Mouse (Mus musculus) liver, postnatal 0 days (tissue): ENCODE measurements around the gene Neu1. TPM values are rescaled to one million over a fixed set of nuclear protein-coding genes. Genes with fewer than 3 reads are reported as not detected.

Experiments
- ATAC-seq: fragments of 200-750 bp; cut with Nextera tagmentation; 2 replicates; pipeline ENCODE4 v1.8.0; 2017; ENCODE audit warnings: mild to moderate bottlenecking, moderate library complexity
- DNase-seq: peaks from one replicate; pipeline ENCODE4 v3.0.0-alpha.2; 2016
- H3K27ac ChIP-seq: fragments of 300-500 bp; sonication (generic); 2 replicates; pipeline ENCODE4 v1.5.1; 2014; ENCODE audit warnings: antibody characterized with exemption, moderate library complexity, mild to moderate bottlenecking, low read depth
- H3K27me3 ChIP-seq: fragments of 300-500 bp; sonication (generic); 2 replicates; pipeline ENCODE4 v1.6.1; 2014; ENCODE audit warnings: low read length, control low read depth, mixed read lengths; ENCODE audit not compliant: insufficient read depth
- H3K36me3 ChIP-seq: fragments of 300-500 bp; sonication (generic); replicated peaks from 2 replicates; pipeline ENCODE4 v1.6.1; 2014; ENCODE audit warnings: mild to moderate bottlenecking, control low read depth, low read length, moderate library complexity, mixed read lengths; ENCODE audit not compliant: insufficient read depth
- H3K4me1 ChIP-seq: fragments of 300-500 bp; sonication (generic); 2 replicates; pipeline ENCODE4 v1.6.1; 2014; ENCODE audit warnings: antibody characterized with exemption, mild to moderate bottlenecking, control low read depth; ENCODE audit not compliant: insufficient read depth
- H3K4me2 ChIP-seq: fragments of 300-500 bp; sonication (generic); 2 replicates; pipeline ENCODE4 v1.6.1; 2014; ENCODE audit warnings: low read depth, mild to moderate bottlenecking, low read length, moderate library complexity, mixed read lengths
- H3K4me3 ChIP-seq: fragments of 300-500 bp; sonication (generic); 2 replicates; pipeline ENCODE4 v1.5.1; 2014; ENCODE audit warnings: low read depth, low read length
- H3K9ac ChIP-seq: fragments of 300-500 bp; sonication (generic); replicated peaks from 2 replicates; pipeline ENCODE4 v1.6.1; 2014; ENCODE audit warnings: mild to moderate bottlenecking, moderate library complexity
- H3K9me3 ChIP-seq: fragments of 300-500 bp; sonication (generic); 2 replicates; pipeline ENCODE4 v1.6.1; 2016; ENCODE audit warnings: mild to moderate bottlenecking, control low read depth, low read length, mixed read lengths
- CTCF ChIP-seq: sonication (generic); IDR thresholded peaks from 2 replicates; pipeline ENCODE4 v1.5.1; 2016; ENCODE audit warnings: antibody characterized with exemption, low read depth
- EP300 ChIP-seq: IDR thresholded peaks from 2 replicates; pipeline ENCODE4 v1.6.1; 2016; ENCODE audit warnings: antibody characterized with exemption, low read depth, mild to moderate bottlenecking
- WGBS: fragments of 180-500 bp; shearing (Covaris S2); extraction: QIAGEN DNeasy Blood & Tissue Kit; methylation state at CpG from one replicate; pipeline ENCODE4 v1.1.7; 2014; ENCODE audit not compliant: insufficient replicate concordance; 5-methylcytosine and 5-hydroxymethylcytosine counted together
- polyA plus RNA-seq: library from polyadenylated mRNA; unstranded; fragments of >200 nt; fragmentation: Nextera tagmentation; extraction: Ambion mirVana; gene quantifications from 2 replicates; pipeline ENCODE4 v1.2.1, GENCODE M21; 2015

The Neu1 gene
- polyA plus RNA-seq, 1 experiment from 2014 or later: 35.6 TPM

DNA sequence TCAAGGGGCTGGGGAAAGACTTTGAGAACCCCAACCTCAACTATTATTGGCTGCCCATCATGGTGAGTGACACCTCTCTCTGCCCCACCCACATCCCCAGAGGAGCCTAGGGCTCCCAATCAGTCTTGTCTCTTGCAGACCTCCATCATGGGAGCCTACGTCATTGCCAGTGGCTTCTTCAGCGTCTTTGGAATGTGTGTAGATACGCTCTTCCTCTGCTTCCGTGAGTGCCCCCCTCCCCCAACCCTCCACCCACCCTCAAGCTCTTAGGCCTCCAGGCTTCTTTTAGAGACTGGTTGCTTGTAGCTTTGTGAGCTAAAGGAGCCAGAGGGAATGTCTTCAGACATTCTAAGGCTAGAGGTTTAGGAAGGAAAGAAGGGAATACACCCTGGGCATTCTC is 2.2 kb upstream of the Neu1 start:
- ATAC-seq (no peak), DNase-seq (no peak)
- TF ChIP-seq EP300 (no peak), CTCF (no peak)
- Histone ChIP-seq H3K4me1 (peaks cover 21% of the 10 kb centered on the region), H3K9ac (no peak overlapping the region), H3K27ac (no peak overlapping the region), H3K4me3 (no peak overlapping the region), H3K36me3 (no peaks in the 10 kb centered on the region), H3K27me3 (no peaks in the 10 kb centered on the region), H3K9me3 (no peaks in the 10 kb centered on the region), H3K4me2 (no peak overlapping the region)
- 74% methylated on average over 4 of the region's 4 CpGs for WGBS

DNA sequence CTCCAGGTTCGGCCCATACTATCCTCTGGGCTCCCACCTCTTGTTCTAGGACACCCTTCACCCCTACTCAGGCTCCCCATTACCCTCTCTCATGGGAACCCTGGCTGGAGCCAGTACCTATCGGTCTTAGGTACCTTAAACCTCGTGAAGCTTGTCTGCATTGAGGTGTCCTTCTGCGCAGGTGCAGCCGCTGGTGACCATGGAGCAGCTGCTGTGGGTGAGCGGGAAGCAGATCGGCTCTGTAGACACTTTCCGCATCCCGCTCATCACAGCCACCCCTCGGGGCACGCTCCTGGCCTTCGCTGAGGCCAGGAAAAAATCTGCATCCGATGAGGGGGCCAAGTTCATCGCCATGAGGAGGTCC is 664 bp downstream of the Neu1 start:
- H3K4me1 ChIP-seq: peaks cover 30% of the 10 kb centered on the region

DNA sequence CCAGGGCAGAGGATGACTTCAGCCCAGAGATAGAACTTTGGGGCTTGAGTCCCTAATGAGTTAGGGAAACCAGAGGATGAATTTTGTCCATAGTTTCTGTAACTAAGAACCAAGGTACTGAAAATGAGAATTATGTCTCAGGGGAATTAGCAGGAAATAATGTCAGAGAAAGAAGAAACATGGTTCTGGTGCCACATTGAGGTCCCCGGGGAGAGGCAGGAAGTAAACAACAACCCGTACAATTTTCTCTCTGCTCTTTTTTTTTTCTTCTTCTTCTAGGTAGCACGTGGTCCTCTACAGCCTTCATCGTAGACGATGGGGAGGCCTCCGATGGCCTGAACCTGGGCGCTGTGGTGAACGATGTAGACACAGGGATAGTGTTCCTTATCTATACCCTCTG is 1.2 kb downstream of the Neu1 start:
- no peaks in the 10 kb centered on the region for H3K9me3 ChIP-seq
- H3K4me3 ChIP-seq: peak overlapping the region; percentile 80
- H3K27ac ChIP-seq: no peak overlapping the region
- TF ChIP-seq CTCF (no peak), EP300 (no peak)
- H3K27me3 ChIP-seq: no peaks in the 10 kb centered on the region
- ATAC-seq (no peak), DNase-seq (no peak)
- peak overlapping the region; percentile 79 for H3K9ac ChIP-seq
- H3K36me3 ChIP-seq: peaks cover 5% of the 10 kb centered on the region; the same call in 1 of the 2 replicates
- peaks cover 30% of the 10 kb centered on the region for H3K4me1 ChIP-seq
- peak overlapping the region; percentile 98 for H3K4me2 ChIP-seq
- WGBS: 41% methylated on average over 8 of the region's 8 CpGs

More for the DNA sequence above, 664 bp downstream of the Neu1 start:
- ATAC-seq: peak; percentile 9
- Histone ChIP-seq H3K4me3 (peak overlapping the region; percentile 80), H3K27me3 (no peaks in the 10 kb centered on the region), H3K27ac (peak overlapping the region; percentile 66), H3K9me3 (no peaks in the 10 kb centered on the region), H3K36me3 (peaks cover 5% of the 10 kb centered on the region; the same call in 1 of the 2 replicates), H3K9ac (peak overlapping the region; percentile 79), H3K4me2 (peak overlapping the region; percentile 98)
- TF ChIP-seq CTCF: no peak
- TF ChIP-seq EP300: no peak
- 10% methylated on average over 14 of the region's 14 CpGs for WGBS
- no peak for DNase-seq

DNA sequence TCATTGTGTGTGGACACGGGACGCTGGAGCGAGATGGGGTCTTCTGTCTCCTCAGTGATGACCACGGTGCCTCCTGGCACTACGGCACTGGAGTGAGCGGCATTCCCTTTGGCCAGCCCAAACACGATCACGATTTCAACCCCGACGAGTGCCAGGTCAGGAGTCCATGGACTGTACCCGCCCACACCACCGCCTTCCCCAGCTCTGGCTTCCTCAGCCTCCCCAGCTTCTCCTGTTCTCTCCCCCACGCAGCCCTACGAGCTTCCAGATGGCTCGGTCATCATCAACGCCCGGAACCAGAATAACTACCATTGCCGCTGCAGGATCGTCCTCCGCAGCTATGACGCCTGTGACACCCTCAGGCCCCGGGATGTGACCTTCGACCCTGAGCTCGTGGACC is 3.0 kb downstream of the Neu1 start:
- no peaks in the 10 kb centered on the region for H3K9me3 ChIP-seq
- ATAC-seq (no peak), DNase-seq (no peak)
- TF ChIP-seq EP300 (no peak), CTCF (no peak)
- 0 out of 2 replicates have a peak overlapping the region, but pooled peaks have one; percentile 7 for H3K4me3 ChIP-seq
- 60% methylated on average over 24 of the region's 24 CpGs for WGBS
- H3K4me1 ChIP-seq: peaks cover 32% of the 10 kb centered on the region
- no peaks in the 10 kb centered on the region for H3K27me3 ChIP-seq
- peaks cover 5% of the 10 kb centered on the region; the same call in 1 of the 2 replicates for H3K36me3 ChIP-seq
- H3K4me2 ChIP-seq: peak overlapping the region; percentile 60
- peak overlapping the region; percentile 64 for H3K27ac ChIP-seq
- peak overlapping the region; percentile 8 for H3K9ac ChIP-seq

DNA sequence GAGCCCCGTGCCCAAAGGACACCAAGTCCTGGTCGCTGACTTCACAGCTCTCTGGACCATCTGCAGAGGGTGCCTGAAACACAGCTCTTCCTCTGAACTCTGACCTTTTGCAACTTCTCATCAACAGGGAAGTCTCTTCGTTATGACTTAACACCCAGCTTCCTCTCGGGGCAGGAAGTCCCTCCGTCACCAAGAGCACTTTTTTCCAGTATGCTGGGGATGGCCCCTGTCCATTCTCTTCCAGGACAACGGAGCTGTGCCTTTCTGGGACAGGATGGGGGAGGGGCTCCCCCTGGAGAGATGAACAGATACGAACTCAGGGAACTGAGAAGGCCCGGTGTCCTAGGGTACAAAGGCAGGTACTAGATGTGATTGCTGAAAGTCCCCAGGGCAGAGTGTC is 3.8 kb downstream of the Neu1 start:
- Histone ChIP-seq H3K4me3 (no peak overlapping the region), H3K27me3 (no peaks in the 10 kb centered on the region), H3K36me3 (peaks cover 5% of the 10 kb centered on the region; the same call in 1 of the 2 replicates), H3K27ac (peak overlapping the region; percentile 64), H3K4me1 (peaks cover 32% of the 10 kb centered on the region), H3K9ac (no peak overlapping the region), H3K4me2 (peak overlapping the region; percentile 60; the same call in 1 of the 2 replicates), H3K9me3 (no peaks in the 10 kb centered on the region)
- DNase-seq (no peak), ATAC-seq (no peak)
- TF ChIP-seq CTCF (no peak), EP300 (peak; percentile 56; the same call in 1 of the 2 replicates)
- 33% methylated on average over 8 of the region's 8 CpGs for WGBS

DNA sequence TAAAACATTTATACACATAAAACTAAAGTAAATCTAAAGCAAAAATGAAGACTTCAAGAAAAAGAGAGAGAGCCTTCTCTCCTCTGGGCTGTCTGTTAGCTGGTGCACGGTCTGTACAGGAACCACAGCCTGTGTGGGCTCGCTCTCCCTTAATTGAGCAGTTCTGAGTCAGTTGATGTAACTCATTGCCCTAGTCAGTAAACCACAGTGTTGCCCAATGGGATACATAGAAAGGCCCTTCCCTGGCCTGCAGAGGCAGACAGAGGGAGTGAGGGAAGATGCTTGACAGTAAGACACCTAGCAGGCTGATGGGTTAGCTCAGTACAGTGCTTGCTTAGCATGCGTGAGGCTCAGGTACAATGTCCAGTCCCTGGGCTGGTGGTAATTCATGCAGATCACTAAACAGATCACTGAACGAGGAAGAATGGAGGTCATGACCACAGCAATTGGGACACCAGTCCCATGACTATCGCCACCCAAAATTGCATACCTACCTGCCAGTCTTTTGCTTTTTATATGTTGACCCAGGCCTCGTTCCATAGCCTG is 7.0 kb downstream of the Neu1 start:
- Histone ChIP-seq H3K4me3 (no peak overlapping the region), H3K27ac (peak overlapping the region; percentile 66; the same call in 1 of the 2 replicates), H3K4me2 (no peak overlapping the region), H3K4me1 (peaks cover 23% of the 10 kb centered on the region), H3K36me3 (peaks cover 5% of the 10 kb centered on the region; the same call in 1 of the 2 replicates), H3K27me3 (no peaks in the 10 kb centered on the region), H3K9ac (no peak overlapping the region), H3K9me3 (no peaks in the 10 kb centered on the region)
- ATAC-seq (peak; percentile 12; the same call in 1 of the 2 replicates), DNase-seq (no peak)
- TF ChIP-seq EP300 (no peak), CTCF (no peak)
- WGBS: 60% methylated on average over 6 of the region's 6 CpGs
